Mouse (Mus musculus) ES-Bruce4 (cell line): Measurements from ENCODE around the gene Robo2. TPM values are rescaled to one million over a fixed set of nuclear protein-coding genes. Genes with fewer than 3 reads are reported as not detected.

ENCODE experiments used
- H3K27ac ChIP-seq: 2 replicates; pipeline ENCODE4 v1.5.1; 2012; ENCODE audit warnings: low read length, inconsistent platforms; ENCODE audit not compliant: insufficient read depth
- H3K27me3 ChIP-seq: 2 replicates; pipeline ENCODE4 v1.6.1; 2012; ENCODE audit warnings: mild to moderate bottlenecking, low read length, inconsistent platforms; ENCODE audit not compliant: control insufficient read depth, poor library complexity, insufficient read depth, severe bottlenecking
- H3K36me3 ChIP-seq: 2 replicates; pipeline ENCODE4 v1.6.1; 2012; ENCODE audit warnings: inconsistent platforms, mild to moderate bottlenecking, low read length, moderate library complexity; ENCODE audit not compliant: control insufficient read depth, poor library complexity, insufficient read depth, severe bottlenecking
- H3K4me1 ChIP-seq: one replicate; pipeline ENCODE4 v1.8.1; 2011; ENCODE audit warnings: low read length; ENCODE audit not compliant: control insufficient read depth, insufficient read depth
- H3K4me3 ChIP-seq: 2 replicates; pipeline ENCODE4 v1.5.1; 2011; ENCODE audit warnings: low read depth, mild to moderate bottlenecking, low read length
- H3K9ac ChIP-seq: 2 replicates; pipeline ENCODE4 v1.6.1; 2012; ENCODE audit warnings: low read depth, mild to moderate bottlenecking, inconsistent platforms; ENCODE audit not compliant: poor library complexity, severe bottlenecking
- H3K9me3 ChIP-seq: replicated peaks from 2 replicates; pipeline ENCODE4 v1.6.1; 2012; ENCODE audit warnings: mild to moderate bottlenecking, low read length, inconsistent platforms; ENCODE audit not compliant: control insufficient read depth, poor library complexity, insufficient read depth, severe bottlenecking
- CTCF ChIP-seq: IDR thresholded peaks from one replicate; pipeline ENCODE4 v1.8.1; 2011; ENCODE audit warnings: low read depth, low read length
- EP300 ChIP-seq: IDR thresholded peaks from 2 replicates; pipeline ENCODE4 v1.6.1; 2011; ENCODE audit warnings: low read depth, low read length; ENCODE audit not compliant: insufficient read depth
- POLR2A ChIP-seq: IDR thresholded peaks from one replicate; pipeline ENCODE4 v1.8.1; 2011; ENCODE audit warnings: low read length; ENCODE audit not compliant: insufficient read depth
- polyA plus RNA-seq: library from polyadenylated mRNA; stranded (reverse); fragments of >200 nt; gene quantifications from 2 replicates; pipeline ENCODE4 v1.2.4, GENCODE M21; 2011; ENCODE audit warnings: low read depth; ENCODE audit not compliant: missing spikeins, insufficient read depth, insufficient read length

The Robo2 gene
- polyA plus RNA-seq, 1 experiment: 0.91 TPM

GRCm38 (mm10) chr16:74408566-74408965 is 3.1 kb downstream of the Robo2 start:
- Histone ChIP-seq H3K27me3 (0 out of 2 replicates have a peak, but pooled peaks cover 2% of the 10 kb centered on the region), H3K27ac (no peak overlapping the region), H3K9me3 (no peaks in the 10 kb centered on the region), H3K9ac (no peak overlapping the region), H3K36me3 (no peaks in the 10 kb centered on the region), H3K4me3 (no peak overlapping the region), H3K4me1 (no peaks in the 10 kb centered on the region)
- TF ChIP-seq POLR2A (no peak), CTCF (no peak), EP300 (no peak)

GRCm38 (mm10) chr16:74397291-74397690 is 14.3 kb downstream of the Robo2 start:
- Histone ChIP-seq H3K4me3 (no peak overlapping the region), H3K9ac (no peak overlapping the region), H3K27me3 (no peaks in the 10 kb centered on the region), H3K36me3 (no peaks in the 10 kb centered on the region), H3K27ac (no peak overlapping the region), H3K4me1 (no peaks in the 10 kb centered on the region), H3K9me3 (no peaks in the 10 kb centered on the region)
- TF ChIP-seq POLR2A (no peak), CTCF (no peak), EP300 (no peak)

- TF ChIP-seq POLR2A (no peak), CTCF (no peak), EP300 (no peak)
Observed at GRCm38 (mm10) chr16:74395678-74396077, 15.9 kb downstream of the Robo2 start.

GRCm38 (mm10) chr16:74379458-74379857 is 32.2 kb downstream of the Robo2 start:
- H3K4me1 ChIP-seq: no peaks in the 10 kb centered on the region
- no peak overlapping the region for H3K4me3 ChIP-seq
- H3K9ac ChIP-seq: no peak overlapping the region
- TF ChIP-seq EP300: no peak
- no peaks in the 10 kb centered on the region for H3K9me3 ChIP-seq
- H3K36me3 ChIP-seq: no peaks in the 10 kb centered on the region
- no peak overlapping the region for H3K27ac ChIP-seq
- H3K27me3 ChIP-seq: no peaks in the 10 kb centered on the region

More at GRCm38 (mm10) chr16:74395678-74396077, 15.9 kb downstream of the Robo2 start:
- Histone ChIP-seq H3K4me1 (no peaks in the 10 kb centered on the region), H3K27me3 (no peaks in the 10 kb centered on the region), H3K36me3 (no peaks in the 10 kb centered on the region), H3K9ac (no peak overlapping the region), H3K27ac (no peak overlapping the region), H3K9me3 (no peaks in the 10 kb centered on the region), H3K4me3 (no peak overlapping the region)

- Histone ChIP-seq H3K27ac (no peak overlapping the region), H3K36me3 (no peaks in the 10 kb centered on the region), H3K4me3 (no peak overlapping the region), H3K27me3 (no peaks in the 10 kb centered on the region), H3K4me1 (no peaks in the 10 kb centered on the region), H3K9me3 (0 out of 2 replicates have a peak, but pooled peaks cover 2% of the 10 kb centered on the region), H3K9ac (no peak overlapping the region)
- TF ChIP-seq CTCF (no peak), EP300 (no peak), POLR2A (no peak)
Observed at GRCm38 (mm10) chr16:74375342-74375940, 36.2 kb downstream of the Robo2 start.

- H3K27me3 ChIP-seq: no peaks in the 10 kb centered on the region
- H3K9me3 ChIP-seq: 0 out of 2 replicates have a peak, but pooled peaks cover 2% of the 10 kb centered on the region
- no peaks in the 10 kb centered on the region for H3K36me3 ChIP-seq
- no peak overlapping the region for H3K4me3 ChIP-seq
- no peaks in the 10 kb centered on the region for H3K4me1 ChIP-seq
- H3K9ac ChIP-seq: no peak overlapping the region
- no peak overlapping the region for H3K27ac ChIP-seq
- no peak for TF ChIP-seq EP300
- no peak for TF ChIP-seq POLR2A
- TF ChIP-seq CTCF: no peak
Observed at GRCm38 (mm10) chr16:74374540-74374939, 37.1 kb downstream of the Robo2 start.
